Mouse (Mus musculus) kidney, adult 18-20 months (tissue): ENCODE measurements around the gene Mov10.

ENCODE experiments used
- DNase-seq: peaks from one replicate; pipeline ENCODE4 v3.0.0; 2021

The Mov10 gene

GRCm38 (mm10) chr3:104804312-104804711, 14.1 kb downstream of the Mov10 start:
- no peak for DNase-seq

- no peak for DNase-seq
Observed at GRCm38 (mm10) chr3:104801481-104801880, 16.9 kb downstream of the Mov10 start.

DNA sequence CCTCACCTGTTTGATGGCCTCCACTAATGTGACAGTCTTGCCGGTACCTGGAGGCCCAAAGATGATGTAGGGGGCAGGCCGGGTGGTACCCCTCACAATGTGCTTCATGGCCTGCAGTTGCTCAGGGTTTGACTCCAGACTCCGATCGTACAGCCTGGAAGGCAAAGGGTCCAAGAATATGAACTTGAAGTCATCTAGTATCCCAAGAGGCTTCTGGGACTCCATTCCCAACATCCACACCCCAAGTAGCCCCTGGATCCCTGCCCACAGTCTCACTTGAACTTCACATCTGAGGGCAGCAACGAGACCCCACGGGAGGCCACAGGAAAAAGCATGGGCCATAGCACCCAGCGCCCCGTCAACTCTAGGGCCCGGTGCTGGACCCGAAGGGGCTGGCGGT, 17.7 kb downstream of the Mov10 start:
- no peak for DNase-seq

DNA sequence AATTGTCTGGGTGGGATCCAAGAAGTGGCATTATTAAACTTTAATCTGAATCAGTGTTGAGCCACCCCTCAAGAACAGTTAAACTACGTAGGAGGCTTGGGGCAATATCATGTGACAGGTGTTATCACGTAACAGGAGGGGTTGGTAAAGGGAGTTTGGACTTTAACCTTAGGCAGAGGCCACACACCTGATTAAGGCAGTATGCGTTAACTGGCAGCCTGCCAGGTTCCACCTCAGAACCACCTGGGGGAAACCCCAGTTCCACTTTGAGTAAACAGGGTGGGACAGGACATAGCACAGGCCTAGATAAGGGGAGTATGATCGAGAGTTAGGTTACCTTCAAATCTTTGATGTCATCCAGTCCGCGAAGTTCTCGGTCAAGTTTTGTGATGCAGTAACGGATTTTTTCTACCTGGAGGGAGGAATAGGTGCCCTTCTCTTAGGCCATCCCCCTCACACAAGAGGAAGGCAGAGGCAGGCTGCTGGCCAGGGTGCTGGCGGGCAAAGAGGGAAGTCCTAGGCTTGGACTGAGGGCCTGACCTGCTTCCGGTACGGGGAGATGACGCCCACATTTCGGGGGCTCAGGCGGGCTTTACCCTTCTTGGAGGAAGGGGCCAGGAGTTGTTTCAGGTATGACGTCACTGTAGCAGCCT, 21.8 kb downstream of the Mov10 start:
- DNase-seq, result peak; percentile 70

- peak; percentile 18 for DNase-seq
Observed at GRCm38 (mm10) chr3:104795661-104796340, 22.6 kb downstream of the Mov10 start.

DNA sequence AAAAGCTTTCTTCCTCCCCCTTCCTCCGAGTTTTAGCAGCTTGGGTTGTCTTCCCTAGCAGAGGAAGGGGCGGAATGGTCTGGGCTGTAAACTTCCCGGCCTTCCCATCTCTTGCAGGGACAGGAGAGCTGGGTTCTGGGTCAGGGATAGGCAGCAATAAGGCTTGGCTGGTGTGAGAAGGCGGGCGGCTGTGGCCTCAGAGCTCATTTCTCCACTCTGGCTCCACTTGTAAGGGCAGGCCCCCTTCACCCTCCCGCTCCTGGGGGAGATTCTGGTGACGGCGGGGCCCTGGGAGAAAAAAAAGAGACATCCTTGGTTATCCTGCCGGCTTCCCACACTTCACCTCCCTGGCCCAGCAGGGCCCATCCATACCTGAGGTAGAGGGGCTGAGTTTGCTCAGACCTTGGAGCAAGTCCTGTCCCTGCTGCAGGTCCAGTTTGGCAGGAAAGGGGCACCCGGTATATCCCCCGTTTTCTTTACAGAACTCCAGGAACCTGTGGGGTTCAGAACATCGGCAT, 23.4 kb downstream of the Mov10 start:
- DNase-seq, result no peak

DNA sequence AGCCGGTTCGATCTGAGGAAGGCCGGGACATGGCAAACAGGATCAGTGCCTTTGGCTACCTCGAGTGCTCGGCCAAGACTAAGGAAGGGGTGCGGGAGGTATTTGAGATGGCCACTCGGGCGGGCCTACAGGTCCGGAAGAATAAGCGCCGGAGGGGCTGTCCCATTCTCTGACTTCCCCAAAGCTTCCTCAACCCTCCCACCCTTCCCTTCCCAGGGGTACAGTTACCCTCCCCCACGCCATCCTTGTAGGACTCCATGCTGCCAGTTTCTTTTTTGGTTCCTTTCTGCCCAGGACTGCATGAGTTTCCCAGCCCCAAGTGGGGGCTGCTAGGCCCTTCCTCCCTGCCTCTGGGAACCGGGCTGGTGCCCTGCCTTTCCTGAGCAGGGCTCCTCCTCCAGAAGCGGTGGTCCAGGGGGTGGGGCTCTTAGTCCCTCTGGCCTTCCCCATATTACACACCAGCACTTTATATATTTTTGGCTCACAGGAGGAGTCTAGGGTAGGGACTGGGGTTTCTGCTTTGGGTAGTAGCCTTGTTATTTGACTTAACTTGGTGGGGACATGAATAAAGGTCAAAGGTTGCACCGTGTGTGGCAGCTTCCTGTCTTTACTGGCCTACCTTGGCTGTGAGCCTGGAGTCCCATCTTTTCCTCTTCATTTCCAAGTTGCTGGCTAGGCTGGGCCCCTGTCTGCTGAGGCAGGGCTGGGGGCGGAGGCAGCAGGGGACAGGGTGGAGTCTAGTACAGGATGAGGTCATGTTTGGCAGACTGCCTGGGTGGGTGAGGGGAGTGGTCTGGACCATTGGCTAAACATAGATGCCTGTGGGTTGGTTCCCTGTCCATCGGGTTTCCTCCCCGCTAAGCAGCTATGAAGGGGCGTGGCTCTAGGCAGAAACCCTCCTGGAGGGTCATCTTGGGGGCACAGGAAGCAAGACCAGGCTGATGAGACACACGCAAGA, 24.2 kb downstream of the Mov10 start:
- DNase-seq, result peak; percentile 95

DNA sequence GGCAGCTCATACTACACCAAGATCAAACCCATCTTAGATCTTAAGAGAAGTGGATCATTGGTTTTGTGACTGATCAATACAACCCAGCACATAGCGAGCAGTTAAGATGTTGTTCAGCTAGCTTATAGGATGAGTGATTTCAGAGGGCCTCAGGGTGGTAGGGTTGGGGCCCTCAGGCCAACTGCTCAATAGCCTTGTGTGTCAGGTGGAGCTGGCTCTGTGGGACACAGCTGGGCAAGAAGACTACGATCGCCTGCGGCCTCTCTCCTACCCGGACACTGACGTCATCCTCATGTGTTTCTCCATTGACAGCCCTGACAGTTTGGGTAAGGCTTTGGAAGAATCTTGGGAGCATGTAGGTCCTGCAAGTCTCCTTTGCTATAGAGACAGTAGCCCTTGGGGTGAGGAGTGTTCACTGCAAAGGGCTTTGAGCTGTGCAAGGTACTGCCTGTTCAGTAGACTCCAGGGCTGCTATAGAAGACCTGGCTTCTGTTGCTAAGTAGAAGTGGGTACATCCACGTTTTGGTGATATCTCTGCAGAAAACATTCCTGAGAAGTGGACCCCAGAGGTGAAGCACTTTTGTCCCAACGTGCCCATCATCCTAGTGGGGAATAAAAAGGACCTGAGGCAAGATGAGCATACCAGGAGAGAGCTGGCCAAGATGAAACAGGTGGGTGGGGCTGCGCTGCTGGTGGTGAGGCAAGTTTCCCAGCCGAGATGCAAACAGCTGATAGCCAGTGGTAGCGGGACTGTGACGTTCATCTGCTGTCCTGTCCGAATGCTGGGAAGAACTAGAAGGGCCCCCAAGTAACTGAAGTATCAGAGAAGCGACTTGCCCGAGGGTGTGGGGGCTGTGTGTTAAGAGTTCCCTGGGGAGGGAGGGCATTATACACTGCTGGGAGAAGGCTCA, 25.7 kb downstream of the Mov10 start:
- no peak for DNase-seq

DNA sequence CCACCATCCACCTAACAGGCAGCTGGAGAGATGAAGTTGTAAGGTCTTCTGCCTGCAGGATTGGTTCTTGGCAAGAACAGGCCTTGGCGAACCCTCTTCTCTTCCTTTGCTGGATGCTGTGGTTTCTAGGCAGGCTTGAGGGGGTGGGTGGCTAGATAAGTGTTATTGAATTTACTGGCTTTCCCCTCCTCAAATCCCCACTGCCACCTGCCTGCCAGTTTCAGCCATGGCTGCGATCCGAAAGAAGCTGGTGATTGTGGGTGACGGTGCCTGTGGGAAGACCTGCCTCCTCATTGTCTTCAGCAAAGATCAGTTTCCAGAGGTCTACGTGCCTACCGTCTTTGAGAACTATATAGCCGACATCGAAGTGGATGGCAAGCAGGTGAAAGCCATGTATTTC, 26.7 kb downstream of the Mov10 start:
- DNase-seq, result no peak

DNA sequence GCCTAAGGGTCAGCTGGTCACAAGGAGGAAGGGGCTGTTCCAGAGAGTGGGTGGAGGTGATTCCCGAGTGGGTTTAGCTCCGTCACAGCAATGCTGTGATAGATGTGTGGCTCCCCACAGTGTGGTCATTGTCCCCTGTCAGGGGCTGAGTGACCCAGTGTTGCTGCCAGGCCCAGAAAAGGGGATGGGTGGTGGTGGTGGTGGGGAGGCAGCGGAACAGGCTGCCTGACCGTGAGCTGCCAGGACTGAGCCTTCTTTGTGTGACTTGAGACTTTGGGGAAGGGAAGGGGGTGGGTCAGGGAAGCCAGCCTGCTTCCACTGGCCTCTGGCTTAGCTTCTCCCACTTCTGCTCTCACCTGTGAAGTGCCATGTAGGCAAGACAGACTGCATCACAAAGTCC, 27.3 kb downstream of the Mov10 start:
- no peak for DNase-seq

DNA sequence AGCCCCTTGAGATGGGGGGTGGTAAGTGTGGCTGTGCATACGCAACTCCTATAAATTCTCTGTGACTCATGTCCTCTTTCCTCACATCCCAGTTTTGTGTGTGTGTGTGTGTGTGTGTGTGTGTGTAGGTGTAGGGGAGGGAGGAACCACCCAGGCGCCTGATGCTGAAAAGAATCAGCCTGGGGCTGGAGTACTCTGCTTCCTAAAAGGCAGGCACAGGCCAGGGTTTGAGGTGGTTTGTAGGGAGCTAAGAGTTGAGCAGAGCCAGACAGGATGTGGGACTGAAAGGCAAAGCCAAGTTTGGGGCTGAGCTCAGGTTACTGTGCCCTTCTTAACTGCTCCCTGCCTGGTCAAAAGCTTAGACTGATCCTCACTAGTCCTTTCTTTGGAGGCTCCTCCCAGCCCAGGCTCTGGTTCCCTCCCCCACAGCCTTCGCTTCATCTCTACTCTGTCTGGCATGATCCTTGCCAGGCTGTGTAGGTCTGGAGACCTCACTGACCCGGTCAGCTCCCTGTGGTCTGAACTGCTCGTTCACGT, 27.9 kb downstream of the Mov10 start:
- DNase-seq, result peak; percentile 47

GRCm38 (mm10) chr3:104789822-104790221, 28.5 kb downstream of the Mov10 start:
- peak; percentile 74 for DNase-seq

DNA sequence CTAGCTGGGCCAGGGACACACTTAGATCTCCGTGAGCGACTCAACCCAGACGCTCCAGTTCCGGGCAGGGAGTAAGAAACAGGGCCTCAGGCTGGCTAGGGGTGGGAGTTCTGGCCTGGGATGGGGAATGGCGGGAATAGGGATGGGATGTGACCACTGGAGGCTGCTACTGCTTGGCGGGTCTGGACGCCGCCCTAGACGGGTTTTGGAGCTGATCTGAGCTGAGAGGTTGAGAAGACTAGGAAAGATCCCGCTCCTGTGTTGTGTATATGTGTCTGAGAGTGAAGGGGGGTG, 29.1 kb downstream of the Mov10 start:
- no peak for DNase-seq

- DNase-seq, result peak; percentile 90
Observed at GRCm38 (mm10) chr3:104788561-104789311, 29.6 kb downstream of the Mov10 start.

DNA sequence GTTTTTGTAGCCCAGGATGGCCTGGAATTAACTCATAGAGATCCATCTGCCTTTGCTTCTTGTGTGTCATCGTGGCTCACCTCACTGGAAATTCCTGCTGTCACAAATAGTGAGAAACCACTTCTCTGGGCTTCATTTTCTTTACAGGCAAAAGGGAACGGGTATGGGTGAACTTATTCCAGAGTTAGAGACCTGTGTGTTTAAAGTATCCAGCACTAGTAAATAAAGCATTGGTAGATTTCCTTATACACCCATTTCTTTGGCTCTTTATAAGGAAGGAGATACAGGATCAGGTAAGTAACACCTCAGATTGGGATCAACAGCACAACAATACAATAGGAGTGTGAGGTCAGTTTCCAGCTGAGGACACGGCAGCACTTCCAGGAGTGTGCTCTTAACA, 30.3 kb downstream of the Mov10 start, which contains the start of gene Rhoc:
Gene Rhoc (plus strand): TSS at position 301 of the 400 bp plus-strand sequence.
- DNase-seq, result no peak

- DNase-seq, result no peak
Observed at GRCm38 (mm10) chr3:104785284-104785683, 33.1 kb downstream of the Mov10 start.

GRCm38 (mm10) chr3:104783971-104784500, 34.3 kb downstream of the Mov10 start:
- DNase-seq, result no peak

DNA sequence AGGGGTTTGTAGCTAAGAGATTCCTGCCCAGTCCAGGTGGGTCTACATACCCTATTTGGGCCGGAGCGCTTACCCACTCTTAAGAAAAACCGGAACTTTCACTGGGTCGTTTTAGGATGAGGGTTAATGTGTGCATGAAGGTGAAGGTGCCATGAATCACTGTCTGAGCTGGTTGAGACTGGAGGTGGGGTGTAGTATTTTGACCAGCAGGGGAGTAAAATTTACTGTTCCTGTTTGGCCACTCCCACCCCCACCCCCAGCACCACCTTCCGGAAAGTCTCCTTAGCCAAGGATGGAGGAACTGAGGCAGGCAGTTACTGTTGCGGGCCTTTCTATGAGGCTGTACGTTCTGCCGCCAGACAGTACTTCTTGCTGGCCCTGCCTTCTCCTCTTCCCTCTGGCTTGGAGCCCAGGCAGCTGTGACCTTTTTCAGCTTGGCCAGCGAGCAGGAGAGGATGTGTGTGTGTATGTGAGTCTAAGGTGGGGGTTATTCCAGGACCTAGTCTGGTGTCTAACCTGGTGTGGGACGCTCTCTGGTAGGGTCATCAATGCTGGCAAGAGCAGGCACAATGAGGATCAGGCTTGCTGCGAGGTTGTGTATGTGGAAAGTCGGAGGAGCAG, 36.2 kb downstream of the Mov10 start:
- DNase-seq, result peak; percentile 71

GRCm38 (mm10) chr3:104781471-104781903, 36.9 kb downstream of the Mov10 start, which contains the start of gene Fam19a3:
TSS of gene Fam19a3 (minus strand) at chr3:104781840.
- peak; percentile 42 for DNase-seq
